Mouse (Mus musculus): ENCODE measurements around the gene Itgb2. TPM values are rescaled to one million over a fixed set of nuclear protein-coding genes. Genes with fewer than 3 reads are reported as not detected.

The Itgb2 gene
- polyA plus RNA-seq, 1 experiment from 2014 or later = 17.1 TPM

- H3K36me3 ChIP-seq (replicated peaks) = no peaks in the 10 kb centered on the region
- H3K9ac ChIP-seq = no peak overlapping the region
- peak overlapping the region; percentile 88; the same call in 1 of the 2 replicates for H3K4me2 ChIP-seq
- ATAC-seq (ENCODE audit: insufficient read depth) = no peak
- H3K27me3 ChIP-seq = no peaks in the 10 kb centered on the region
- H3K9me3 ChIP-seq (replicated peaks) = no peaks in the 10 kb centered on the region
- WGBS (ENCODE audit: insufficient replicate concordance) = 54% methylated on average over 10 of the region's 10 CpGs
- peaks cover 36% of the 10 kb centered on the region for H3K4me1 ChIP-seq (replicated peaks)
- no peak overlapping the region for H3K4me3 ChIP-seq (replicated peaks)
- no peak overlapping the region for H3K27ac ChIP-seq (replicated peaks)
Measured at GRCm38 (mm10) chr10:77580027-77580920, 50.2 kb downstream of the Itgb2 start.

- Histone ChIP-seq H3K9ac (peak overlapping the region; percentile 58), H3K4me2 (peak overlapping the region; percentile 88), H3K27ac (replicated peaks) (peak overlapping the region; percentile 67), H3K4me3 (replicated peaks) (peak overlapping the region; percentile 81), H3K36me3 (replicated peaks) (no peaks in the 10 kb centered on the region), H3K27me3 (no peaks in the 10 kb centered on the region), H3K4me1 (replicated peaks) (peaks cover 42% of the 10 kb centered on the region), H3K9me3 (replicated peaks) (no peaks in the 10 kb centered on the region)
- 8% methylated on average over 8 of the region's 8 CpGs for WGBS (ENCODE audit: insufficient replicate concordance)
- no peak for ATAC-seq (ENCODE audit: insufficient read depth)
Measured at GRCm38 (mm10) chr10:77581023-77581407, 51.0 kb downstream of the Itgb2 start.

DNA sequence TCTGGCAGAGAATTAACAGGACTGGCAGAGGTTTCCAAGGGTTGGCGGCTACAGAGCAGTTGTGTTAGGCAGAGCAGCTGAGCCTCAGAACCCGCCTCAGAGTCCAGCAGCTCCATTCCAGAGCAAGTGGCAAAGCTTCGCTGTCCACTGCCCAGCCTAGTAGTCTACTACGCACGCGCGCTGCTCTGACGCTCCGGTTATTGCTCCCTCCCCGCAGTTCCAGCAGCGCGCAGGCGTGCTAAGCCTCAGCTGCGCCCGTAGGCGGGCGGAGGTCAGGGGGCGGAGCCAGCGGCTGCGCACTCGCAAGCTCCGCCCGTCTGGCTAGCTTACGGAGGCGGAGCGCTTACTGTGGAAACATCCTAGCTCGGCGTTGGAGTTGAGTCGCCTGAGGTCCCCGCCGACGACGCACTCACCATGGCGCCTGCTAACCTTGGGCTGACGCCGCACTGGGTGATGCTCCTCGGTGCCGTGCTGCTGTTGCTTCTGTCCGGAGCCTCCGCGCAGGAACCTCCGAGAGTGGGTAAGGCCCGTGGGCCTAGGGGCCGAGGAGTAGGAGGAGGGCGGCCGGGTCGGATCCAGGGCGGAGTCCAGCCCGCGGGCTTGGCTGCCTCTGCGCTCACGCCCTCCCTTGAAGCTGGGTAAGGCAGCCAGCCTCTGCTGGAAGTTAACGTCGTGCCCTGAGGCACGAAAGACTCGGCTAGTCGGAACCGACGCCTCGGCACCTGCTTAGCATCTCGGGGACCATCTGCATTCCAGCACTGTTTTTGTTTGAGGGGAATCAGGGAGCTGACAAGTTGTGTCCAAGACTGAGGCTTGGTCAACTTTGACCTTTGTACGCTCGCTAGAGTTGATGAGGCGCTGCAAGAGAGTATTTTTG lies 51.6 kb downstream of the Itgb2 start, which contains the start of gene Pttg1ip:
Pttg1ip (plus strand) TSS at position 313 of the 877 bp plus-strand sequence.
- H3K9ac ChIP-seq = peak within 1 kb of the TSS; percentile 80
- peak within 1 kb of the TSS; percentile 88 for H3K4me2 ChIP-seq
- H3K27me3 ChIP-seq = no peaks in the 10 kb centered on the region
- H3K4me3 ChIP-seq (replicated peaks) = peak within 1 kb of the TSS; percentile 81
- H3K27ac ChIP-seq (replicated peaks) = peak within 1 kb of the TSS; percentile 99
- under 1% methylated on average over 64 of the region's 64 CpGs for WGBS (ENCODE audit: insufficient replicate concordance)
- no peaks in the 10 kb centered on the region for H3K9me3 ChIP-seq (replicated peaks)
- ATAC-seq (ENCODE audit: insufficient read depth) = peak; percentile 92
- peaks cover 3% of the 10 kb centered on the region; the same call in 1 of the 2 replicates for H3K36me3 ChIP-seq (replicated peaks)
- peaks cover 48% of the 10 kb centered on the region for H3K4me1 ChIP-seq (replicated peaks)

- peak overlapping the region; percentile 81 for H3K4me3 ChIP-seq (replicated peaks)
- H3K4me1 ChIP-seq (replicated peaks) = peaks cover 54% of the 10 kb centered on the region
- 3% methylated on average over 8 of the region's 8 CpGs for WGBS (ENCODE audit: insufficient replicate concordance)
- H3K9me3 ChIP-seq (replicated peaks) = no peaks in the 10 kb centered on the region
- peak overlapping the region; percentile 80 for H3K9ac ChIP-seq
- H3K27me3 ChIP-seq = no peaks in the 10 kb centered on the region
- H3K36me3 ChIP-seq (replicated peaks) = peaks cover 9% of the 10 kb centered on the region
- peak overlapping the region; percentile 99 for H3K27ac ChIP-seq (replicated peaks)
- peak; percentile 24 for ATAC-seq (ENCODE audit: insufficient read depth)
- peak overlapping the region; percentile 88 for H3K4me2 ChIP-seq
Measured at GRCm38 (mm10) chr10:77582285-77582618, 52.2 kb downstream of the Itgb2 start.

- Histone ChIP-seq H3K9me3 (replicated peaks) (no peaks in the 10 kb centered on the region), H3K27ac (replicated peaks) (peak overlapping the region; percentile 65)
Measured at GRCm38 (mm10) chr10:77583795-77584422, 53.9 kb downstream of the Itgb2 start.

DNA sequence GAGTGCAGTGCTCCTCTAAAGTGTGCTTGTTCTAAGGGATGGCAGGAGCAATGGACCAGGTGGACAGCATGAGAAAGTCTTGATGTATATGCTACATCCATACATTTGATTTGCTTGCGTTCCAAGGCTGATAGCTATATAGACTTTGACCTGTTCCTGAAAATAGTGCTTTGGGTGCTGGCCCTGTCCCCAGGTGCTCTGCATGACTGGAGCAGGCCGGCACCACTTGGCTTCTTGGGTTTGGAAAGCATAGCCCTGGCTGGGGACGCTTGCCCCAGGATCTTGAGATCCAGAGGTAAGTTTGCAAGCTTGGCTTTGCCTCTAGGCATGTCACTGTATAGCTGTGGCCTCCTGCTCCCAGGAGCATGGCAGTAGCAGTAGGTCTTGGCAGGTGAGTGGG lies 56.6 kb downstream of the Itgb2 start:
- peaks cover 83% of the 10 kb centered on the region for H3K4me1 ChIP-seq (replicated peaks)
- no peak overlapping the region for H3K27ac ChIP-seq (replicated peaks)
- no peaks in the 10 kb centered on the region for H3K27me3 ChIP-seq
- H3K4me3 ChIP-seq (replicated peaks) = no peak overlapping the region
- no peak overlapping the region for H3K9ac ChIP-seq
- H3K4me2 ChIP-seq = no peak overlapping the region
- peaks cover 49% of the 10 kb centered on the region for H3K36me3 ChIP-seq (replicated peaks)
- H3K9me3 ChIP-seq (replicated peaks) = no peaks in the 10 kb centered on the region
- 72% methylated on average over 3 of the region's 3 CpGs for WGBS (ENCODE audit: insufficient replicate concordance)
- no peak for ATAC-seq (ENCODE audit: insufficient read depth)

More at GRCm38 (mm10) chr10:77583795-77584422, 53.9 kb downstream of the Itgb2 start:
- Histone ChIP-seq H3K4me3 (replicated peaks) (peak overlapping the region; percentile 24), H3K27me3 (no peaks in the 10 kb centered on the region), H3K36me3 (replicated peaks) (peaks cover 25% of the 10 kb centered on the region), H3K4me2 (peak overlapping the region; percentile 88), H3K4me1 (replicated peaks) (peaks cover 70% of the 10 kb centered on the region), H3K9ac (0 out of 2 replicates have a peak overlapping the region, but pooled peaks have one; percentile 19)
- WGBS (ENCODE audit: insufficient replicate concordance) = 22% methylated on average over 10 of the region's 10 CpGs
- no peak for ATAC-seq (ENCODE audit: insufficient read depth)

DNA sequence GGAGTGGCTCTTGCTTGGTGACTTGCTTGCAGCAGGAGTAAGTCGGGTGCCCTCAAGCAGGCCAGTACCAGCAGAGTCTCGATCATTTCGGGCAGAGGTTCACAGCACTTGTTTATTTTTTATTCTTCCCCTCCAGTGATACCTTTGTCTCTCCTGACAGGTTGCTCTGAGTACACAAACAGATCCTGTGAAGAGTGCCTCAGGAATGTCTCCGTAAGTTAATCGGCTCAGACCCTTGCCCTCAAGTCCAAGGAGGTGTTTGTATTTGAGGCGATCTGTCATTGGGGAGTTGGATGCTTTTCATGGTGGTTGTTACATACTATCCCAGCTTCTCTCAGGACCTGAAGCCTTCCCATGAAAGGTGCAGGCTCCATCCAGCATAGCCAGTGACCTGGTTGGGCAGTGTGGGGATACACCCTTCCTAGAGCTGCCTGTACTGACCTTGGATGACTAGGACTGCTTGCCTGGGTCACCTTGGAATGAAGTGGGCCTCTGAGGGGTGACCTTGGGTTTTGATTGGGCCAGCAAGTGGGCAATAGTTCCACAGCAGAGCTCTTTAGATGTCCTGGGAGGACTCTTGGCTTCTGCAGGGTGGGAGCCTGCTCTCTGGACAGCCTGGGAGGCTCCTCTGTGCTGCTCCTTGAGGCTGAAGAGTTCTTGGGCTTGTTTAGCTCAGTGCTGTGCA lies 57.2 kb downstream of the Itgb2 start:
- WGBS (ENCODE audit: insufficient replicate concordance) = 80% methylated on average over 6 of the region's 6 CpGs
- peaks cover 54% of the 10 kb centered on the region for H3K36me3 ChIP-seq (replicated peaks)
- H3K4me3 ChIP-seq (replicated peaks) = no peak overlapping the region
- H3K4me1 ChIP-seq (replicated peaks) = peaks cover 79% of the 10 kb centered on the region
- no peaks in the 10 kb centered on the region for H3K27me3 ChIP-seq
- H3K9ac ChIP-seq = no peak overlapping the region
- ATAC-seq (ENCODE audit: insufficient read depth) = no peak
- no peak overlapping the region for H3K27ac ChIP-seq (replicated peaks)
- H3K9me3 ChIP-seq (replicated peaks) = no peaks in the 10 kb centered on the region
- H3K4me2 ChIP-seq = no peak overlapping the region

DNA sequence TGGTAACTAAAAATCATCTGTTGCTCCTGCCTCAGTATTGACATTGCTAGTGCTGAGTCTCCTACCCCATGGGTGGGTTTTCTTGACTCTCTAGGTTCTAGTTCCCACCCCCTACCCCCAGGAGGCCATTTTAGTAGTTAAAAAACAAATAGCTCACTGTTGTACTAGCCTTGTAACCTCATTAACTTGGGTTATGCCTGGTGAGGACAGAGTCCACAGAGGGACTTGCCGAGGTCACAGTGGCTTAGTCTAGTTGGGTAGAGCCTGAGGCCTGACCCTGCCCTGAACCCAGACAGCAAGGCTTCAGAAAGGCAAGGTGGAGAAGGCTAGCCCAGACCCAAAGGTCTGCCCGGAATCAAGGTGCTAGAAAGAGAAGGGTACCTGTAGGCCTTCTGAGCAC lies 58.0 kb downstream of the Itgb2 start:
- Histone ChIP-seq H3K27me3 (no peaks in the 10 kb centered on the region), H3K9ac (no peak overlapping the region), H3K4me1 (replicated peaks) (peaks cover 71% of the 10 kb centered on the region), H3K4me2 (no peak overlapping the region), H3K9me3 (replicated peaks) (no peaks in the 10 kb centered on the region), H3K36me3 (replicated peaks) (peaks cover 62% of the 10 kb centered on the region), H3K27ac (replicated peaks) (0 out of 2 replicates have a peak overlapping the region, but pooled peaks have one; percentile 64), H3K4me3 (replicated peaks) (no peak overlapping the region)
- no peak for ATAC-seq (ENCODE audit: insufficient read depth)
- WGBS (ENCODE audit: insufficient replicate concordance) = 71% methylated on average over 2 of the region's 2 CpGs

- Histone ChIP-seq H3K27ac (replicated peaks) (peak overlapping the region; percentile 64), H3K27me3 (no peaks in the 10 kb centered on the region), H3K4me1 (replicated peaks) (peaks cover 60% of the 10 kb centered on the region), H3K4me2 (peak overlapping the region; percentile 15; the same call in 1 of the 2 replicates), H3K9ac (no peak overlapping the region), H3K4me3 (replicated peaks) (no peak overlapping the region), H3K9me3 (replicated peaks) (no peaks in the 10 kb centered on the region), H3K36me3 (replicated peaks) (peaks cover 73% of the 10 kb centered on the region)
- WGBS (ENCODE audit: insufficient replicate concordance) = 32% methylated on average over 7 of the region's 7 CpGs
- no peak for ATAC-seq (ENCODE audit: insufficient read depth)
Measured at GRCm38 (mm10) chr10:77589117-77589516, 59.1 kb downstream of the Itgb2 start.

DNA sequence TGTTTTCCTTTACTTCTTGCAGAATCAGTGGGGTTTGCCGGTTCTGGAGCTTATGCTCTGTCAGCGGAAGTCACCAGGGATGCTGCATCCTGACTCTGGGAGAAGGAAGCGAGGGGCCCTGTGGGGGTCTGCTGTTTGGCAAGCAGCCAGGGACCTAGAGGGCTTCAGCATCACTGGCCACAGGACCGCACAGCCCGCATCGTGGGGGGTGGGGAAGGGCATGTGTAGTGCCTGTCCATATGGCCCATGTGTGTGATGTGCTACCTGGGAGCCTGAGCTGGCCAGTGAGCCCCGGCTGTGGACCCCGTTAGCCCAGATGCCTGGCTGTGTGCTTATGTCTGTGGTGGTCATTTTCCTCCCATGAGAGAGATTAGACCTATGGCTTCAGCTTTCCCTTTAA lies 59.7 kb downstream of the Itgb2 start:
- Histone ChIP-seq H3K9ac (no peak overlapping the region), H3K36me3 (replicated peaks) (peaks cover 79% of the 10 kb centered on the region), H3K27ac (replicated peaks) (peak overlapping the region; percentile 64), H3K4me2 (no peak overlapping the region; the same call in 1 of the 2 replicates), H3K4me1 (replicated peaks) (peaks cover 59% of the 10 kb centered on the region), H3K4me3 (replicated peaks) (no peak overlapping the region), H3K27me3 (no peaks in the 10 kb centered on the region), H3K9me3 (replicated peaks) (no peaks in the 10 kb centered on the region)
- no peak for ATAC-seq (ENCODE audit: insufficient read depth)
- WGBS (ENCODE audit: insufficient replicate concordance) = 69% methylated on average over 8 of the region's 8 CpGs

All from liver, embryonic 15.5 days (tissue).